Comparison of ENCODE assay signal across 9 mouse cellular contexts in genomic region chr10:24777916-24778642, GRCm38 (mm10).
DNase-seq lines count a peak whose midpoint lies in the region; ATAC-seq and TF ChIP-seq lines count a peak whose summit lies in the region.
"Had no signal": no experiment of that assay in that cellular context is flagged by ENCODE, and none has a peak within 500 bp of the region (broad histone marks: within the 10 kb centered on the region; RNA-seq: fewer than 3 reads in every experiment).

No protein-coding gene starts in this region.

- H3K27ac ChIP-seq in heart, embryonic 12.5 days (ENCODE audit: poor library complexity, severe bottlenecking): no peak overlapping the region
- peak overlapping the region; percentile 75 for H3K27ac ChIP-seq in gastrocnemius, adult 2 months
- H3K27ac ChIP-seq in neural tube, embryonic 15.5 days (replicated peaks): 0 out of 2 replicates have a peak overlapping the region, but pooled peaks have one; percentile 18
- H3K27ac ChIP-seq in intestine, postnatal 0 days (ENCODE audit: low read depth, low read length): no peak overlapping the region
- H3K27ac ChIP-seq: neural tube, embryonic 12.5 days had no signal

- no peak overlapping the region for H3K4me2 ChIP-seq in heart, embryonic 12.5 days
- H3K4me2 ChIP-seq in neural tube, embryonic 15.5 days: peak overlapping the region; percentile 19; the same call in 1 of the 2 replicates
- no peak overlapping the region for H3K4me2 ChIP-seq in intestine, postnatal 0 days (replicated peaks; ENCODE audit: low read depth)
- H3K4me2 ChIP-seq: neural tube, embryonic 12.5 days had no signal

- DNase-seq in heart, adult 11 months: peak; percentile 96
- peak; percentile 67 for DNase-seq in gastrocnemius, adult 2 months
- peak; percentile 28 to 40 for DNase-seq in kidney, adult 8-10 months
- no peak for DNase-seq in yolk sac, embryonic 10.5 days (ENCODE audit: low spot score)
- no peak for DNase-seq in frontal cortex, postnatal 25 days (ENCODE audit: low spot score in 2 of 2)

- no peaks in the 10 kb centered on the region for H3K36me3 ChIP-seq in heart, embryonic 12.5 days
- no peaks in the 10 kb centered on the region for H3K36me3 ChIP-seq in neural tube, embryonic 15.5 days
- H3K36me3 ChIP-seq in intestine, postnatal 0 days (ENCODE audit: control insufficient read depth, insufficient read depth): peaks cover 3% of the 10 kb centered on the region; the same call in 1 of the 2 replicates
- H3K36me3 ChIP-seq: neural tube, embryonic 12.5 days had no signal

- H3K9me3 ChIP-seq in heart, embryonic 12.5 days (replicated peaks): no peaks in the 10 kb centered on the region
- H3K9me3 ChIP-seq in neural tube, embryonic 15.5 days (replicated peaks): no peaks in the 10 kb centered on the region
- no peaks in the 10 kb centered on the region for H3K9me3 ChIP-seq in intestine, postnatal 0 days (ENCODE audit: control insufficient read depth)
- H3K9me3 ChIP-seq: neural tube, embryonic 12.5 days had no signal

- H3K9ac ChIP-seq in heart, embryonic 12.5 days: no peak overlapping the region
- no peak overlapping the region for H3K9ac ChIP-seq in neural tube, embryonic 15.5 days (replicated peaks)
- no peak overlapping the region for H3K9ac ChIP-seq in intestine, postnatal 0 days (ENCODE audit: low read depth, low read length)
- H3K9ac ChIP-seq: neural tube, embryonic 12.5 days had no signal

- TF ChIP-seq CTCF in gastrocnemius, adult 2 months (IDR thresholded peaks at IDR 0.05): no peak
- TF ChIP-seq CTCF in intestine, postnatal 0 days (IDR thresholded peaks at IDR 0.05; ENCODE audit: low read depth): no peak

- intact Hi-C loops in gastrocnemius, adult 2 months (cut with DNase I): loop anchor here (5.0 kb wide), 1 partner anchor 66 kb away; the partner anchor contains the start of gene Enpp1

- no peak for ATAC-seq in heart, embryonic 12.5 days (ENCODE audit: insufficient number of reproducible peaks, low FRiP score)
- ATAC-seq in neural tube, embryonic 15.5 days (ENCODE audit: low FRiP score): no peak
- ATAC-seq in intestine, postnatal 0 days: no peak

- no peak overlapping the region for H3K4me3 ChIP-seq in heart, embryonic 12.5 days
- H3K4me3 ChIP-seq in gastrocnemius, adult 2 months: peak overlapping the region; percentile 37
- no peak overlapping the region for H3K4me3 ChIP-seq in neural tube, embryonic 15.5 days (replicated peaks)
- H3K4me3 ChIP-seq in intestine, postnatal 0 days (ENCODE audit: low read depth, low read length): no peak overlapping the region
- H3K4me3 ChIP-seq: neural tube, embryonic 12.5 days had no signal

- 0 out of 2 replicates have a peak, but pooled peaks cover 3% of the 10 kb centered on the region for H3K4me1 ChIP-seq in heart, embryonic 12.5 days (replicated peaks)
- H3K4me1 ChIP-seq in neural tube, embryonic 15.5 days: no peaks in the 10 kb centered on the region
- H3K4me1 ChIP-seq in intestine, postnatal 0 days (replicated peaks; ENCODE audit: control insufficient read depth, insufficient read depth, low read length): no peaks in the 10 kb centered on the region
- H3K4me1 ChIP-seq: neural tube, embryonic 12.5 days had no signal

- 70% methylated on average over 14 of the region's 14 CpGs for WGBS in heart, embryonic 12.5 days
- WGBS in neural tube, embryonic 15.5 days: 55% methylated on average over 14 of the region's 14 CpGs
- 66% methylated on average over 14 of the region's 14 CpGs for WGBS in intestine, postnatal 0 days

- H3K27me3 ChIP-seq in heart, embryonic 12.5 days (replicated peaks): no peaks in the 10 kb centered on the region
- no peaks in the 10 kb centered on the region for H3K27me3 ChIP-seq in neural tube, embryonic 15.5 days (replicated peaks)
- H3K27me3 ChIP-seq in intestine, postnatal 0 days (replicated peaks; ENCODE audit: control insufficient read depth, insufficient read depth, low read length): no peaks in the 10 kb centered on the region
- H3K27me3 ChIP-seq: neural tube, embryonic 12.5 days had no signal

Comparison
In these comparisons a context has a peak if more than half of its experiments do, and no peak if none do; other contexts are left out.
1. DNase-seq: peak in heart, adult 11 months (single experiment), gastrocnemius, adult 2 months (single experiment) and kidney, adult 8-10 months (2 of 2); none in yolk sac, embryonic 10.5 days (single experiment) and frontal cortex, postnatal 25 days (0 of 2).
2. H3K27ac ChIP-seq: peak in gastrocnemius, adult 2 months (single experiment) and neural tube, embryonic 15.5 days (single experiment); none in heart, embryonic 12.5 days (single experiment) and intestine, postnatal 0 days (single experiment).